Mouse (Mus musculus) hindlimb bud, embryonic 11.5 days (tissue): ENCODE results near the gene 4921511M17Rik.
"Not testable (repeated sequence)": the region's sequence is repeated elsewhere in the genome, so short reads cannot be mapped to it uniquely, and the experiment has no call there.

Experiments used
- DNase-seq: peaks from one replicate; pipeline ENCODE4 v3.0.0-alpha.2; 2012; ENCODE audit warnings: low read depth, low spot score; ENCODE audit errors: extremely low spot score

Gene 4921511M17Rik

GRCm38 (mm10) chrX:154033727-154034126 lies at the start of gene 4921511M17Rik:
TSS of gene 4921511M17Rik (minus strand) at chrX:154033827.
- DNase-seq = not testable (repeated sequence)

- not testable (repeated sequence) for DNase-seq
Measured at GRCm38 (mm10) chrX:154054939-154055338, 21.3 kb upstream of the 4921511M17Rik start, which contains the start of gene Gm10057. TSS of gene Gm10057 (minus strand) at chrX:154055039.

- not testable (repeated sequence) for DNase-seq
Measured at GRCm38 (mm10) chrX:154012540-154012939, 21.1 kb downstream of the 4921511M17Rik start, which contains the start of gene Samt1. TSS of gene Samt1 (minus strand) at chrX:154012640.

GRCm38 (mm10) chrX:153976914-153977313 lies 56.7 kb downstream of the 4921511M17Rik start:
- not testable (repeated sequence) for DNase-seq

GRCm38 (mm10) chrX:153976467-153976866 lies 57.2 kb downstream of the 4921511M17Rik start:
- DNase-seq = not testable (repeated sequence)

- DNase-seq = no peak
Measured at GRCm38 (mm10) chrX:153974450-153974849, 59.2 kb downstream of the 4921511M17Rik start.
